Mouse (Mus musculus) lung, adult 2 months (tissue): Measurements from ENCODE around the gene Nup210l.

Experiments
- CTCF ChIP-seq: fragments of 200-500 bp; IDR thresholded peaks from 2 replicates; pipeline ENCODE4 v1.5.1; 2011; ENCODE audit warnings: mild to moderate bottlenecking, low read length, control low read depth; ENCODE audit not compliant: insufficient read depth
- POLR2A ChIP-seq: fragments of 200-500 bp; IDR thresholded peaks from 2 replicates; pipeline ENCODE4 v1.6.1; 2011; ENCODE audit warnings: low read depth, mild to moderate bottlenecking, control low read depth, low read length, borderline replicate concordance; ENCODE audit errors: extremely low read depth

DNA sequence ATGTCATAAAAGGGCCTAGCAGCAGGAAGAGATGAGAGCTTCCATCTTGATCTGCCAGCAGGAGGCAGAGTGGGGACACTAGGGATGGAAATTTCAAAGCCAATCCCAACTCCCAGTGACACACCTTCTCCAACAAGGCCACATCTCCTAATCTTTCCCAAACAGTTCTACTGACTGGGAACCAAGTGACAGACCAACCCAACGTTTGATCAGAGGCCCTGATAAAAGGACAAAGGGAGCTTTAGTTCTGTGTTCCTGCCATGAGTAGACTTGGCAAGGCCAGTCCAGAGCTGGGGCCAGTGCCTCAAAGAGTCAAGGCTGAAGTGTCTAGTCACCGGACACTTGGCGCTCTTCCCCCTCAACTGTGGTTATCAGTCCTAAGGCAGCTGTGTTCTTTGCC is 57.6 kb downstream of the Nup210l start:
- TF ChIP-seq CTCF: no peak
- TF ChIP-seq POLR2A: no peak
